Mouse (Mus musculus) cerebellum, adult 8-10 months (tissue): ENCODE measurements around the gene Dnm3.

Experiments
- DNase-seq: peaks from one replicate; pipeline ENCODE4 v3.0.0; 2022

Gene Dnm3

GRCm38 (mm10) chr1:162477246-162478209, at the start of gene Dnm3:
Gene Dnm3, minus strand, starts transcription at chr1:162478034.
- peak; percentile 93 for DNase-seq

- DNase-seq, result no peak
Measured at GRCm38 (mm10) chr1:162515116-162515515, 37.3 kb upstream of the Dnm3 start.

- no peak for DNase-seq
Measured at GRCm38 (mm10) chr1:162510013-162510356, 32.2 kb upstream of the Dnm3 start.

- no peak for DNase-seq
Measured at GRCm38 (mm10) chr1:162509329-162510012, 31.6 kb upstream of the Dnm3 start.

- no peak for DNase-seq
Measured at GRCm38 (mm10) chr1:162508211-162509005, 30.6 kb upstream of the Dnm3 start.

- DNase-seq, result no peak
Measured at GRCm38 (mm10) chr1:162506516-162506915, 28.7 kb upstream of the Dnm3 start.

GRCm38 (mm10) chr1:162505649-162506048, 27.8 kb upstream of the Dnm3 start:
- no peak for DNase-seq

GRCm38 (mm10) chr1:162476531-162477080, 1.2 kb downstream of the Dnm3 start:
- DNase-seq, result peak; percentile 32

GRCm38 (mm10) chr1:162472949-162473348, 4.9 kb downstream of the Dnm3 start:
- DNase-seq, result no peak

- DNase-seq, result no peak
Measured at GRCm38 (mm10) chr1:162471089-162471488, 6.7 kb downstream of the Dnm3 start.

GRCm38 (mm10) chr1:162469752-162470280, 8.0 kb downstream of the Dnm3 start:
- no peak for DNase-seq

GRCm38 (mm10) chr1:162463676-162464075, 14.2 kb downstream of the Dnm3 start:
- no peak for DNase-seq

GRCm38 (mm10) chr1:162458711-162459110, 19.1 kb downstream of the Dnm3 start:
- DNase-seq, result peak; percentile 72

GRCm38 (mm10) chr1:162456861-162457260, 21.0 kb downstream of the Dnm3 start:
- no peak for DNase-seq

- no peak for DNase-seq
Measured at GRCm38 (mm10) chr1:162456406-162456805, 21.4 kb downstream of the Dnm3 start.

- DNase-seq, result peak; percentile 68
Measured at GRCm38 (mm10) chr1:162453578-162453977, 24.3 kb downstream of the Dnm3 start.

- DNase-seq, result no peak
Measured at GRCm38 (mm10) chr1:162453030-162453429, 24.8 kb downstream of the Dnm3 start.

GRCm38 (mm10) chr1:162449161-162449909, 28.5 kb downstream of the Dnm3 start:
- DNase-seq, result no peak

- DNase-seq, result no peak
Measured at GRCm38 (mm10) chr1:162444805-162445204, 33.0 kb downstream of the Dnm3 start.

GRCm38 (mm10) chr1:162439576-162439975, 38.3 kb downstream of the Dnm3 start:
- DNase-seq, result no peak

GRCm38 (mm10) chr1:162436672-162437071, 41.2 kb downstream of the Dnm3 start:
- DNase-seq, result peak; percentile 45

GRCm38 (mm10) chr1:162428904-162429303, 48.9 kb downstream of the Dnm3 start:
- DNase-seq, result no peak
